Mouse (Mus musculus) spleen, adult 2 months (tissue): ENCODE data around the gene Rgs8.

Experiments
- CTCF ChIP-seq: fragments of 200-500 bp; IDR thresholded peaks from 2 replicates; pipeline ENCODE4 v1.5.1; 2011; ENCODE audit warnings: mild to moderate bottlenecking, inconsistent platforms; ENCODE audit not compliant: insufficient read depth, insufficient read length, insufficient replicate concordance; ENCODE audit errors: extremely low read depth
- POLR2A ChIP-seq: fragments of 200-500 bp; IDR thresholded peaks from 2 replicates; pipeline ENCODE4 v1.6.1; 2011; ENCODE audit warnings: low read depth, low read length, inconsistent platforms

DNA sequence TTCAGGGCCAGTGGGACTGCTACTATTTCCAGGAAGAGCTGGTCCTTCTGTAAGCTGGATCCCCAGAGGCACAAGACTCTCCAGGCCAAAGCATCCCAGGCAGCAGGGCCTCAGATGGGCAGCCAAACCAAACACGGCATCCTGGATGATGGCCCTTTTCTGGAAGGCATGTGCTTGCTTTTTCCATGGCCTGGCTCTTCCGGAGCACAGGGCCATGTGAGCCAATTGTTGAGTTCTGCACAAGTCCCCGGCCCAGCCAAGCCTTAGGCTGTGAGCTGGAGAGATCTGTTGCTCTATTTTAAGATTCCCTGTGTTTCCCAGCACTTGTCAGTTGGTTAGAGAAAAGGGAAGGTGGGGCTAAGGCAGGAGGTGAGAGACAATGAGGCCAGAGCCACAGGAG lies 77.8 kb downstream of the Rgs8 start:
- TF ChIP-seq CTCF (no peak), POLR2A (no peak)
